ENCODE assay signal across 26 mouse cellular contexts in genomic region chr16:22641588-22641987, GRCm38 (mm10). TPM values are rescaled to one million over a fixed set of nuclear protein-coding genes. Genes with fewer than 3 reads are reported as not detected.
A peak's percentile ranks its signal among the peaks of the same experiment; 100 is the strongest.
DNase-seq lines count a peak whose midpoint lies in the region; ATAC-seq and TF ChIP-seq lines count a peak whose summit lies in the region.
"Had no signal": no experiment of that assay in that cellular context is flagged by ENCODE, and none has a peak within 500 bp of the region (broad histone marks: within the 10 kb centered on the region; RNA-seq: fewer than 3 reads in every experiment).

No protein-coding gene starts in this region.

- 12% methylated on average over 9 of the region's 9 CpGs for WGBS in kidney, postnatal 0 days
- WGBS in forebrain, postnatal 0 days: 26% methylated on average over 9 of the region's 9 CpGs

- H3K4me3 ChIP-seq in kidney, postnatal 0 days (replicated peaks; ENCODE audit: low read depth, low read length): no peak overlapping the region
- peak overlapping the region in 1 of 3 experiments; percentile 12 for H3K4me3 ChIP-seq in CH12.LX (replicated peaks in 1 of 3; ENCODE audit: low read depth in 2 of 3, low read length in 2 of 3, poor library complexity in 1 of 3)
- H3K4me3 ChIP-seq in forebrain, postnatal 0 days (ENCODE audit: low read depth, low read length): no peak overlapping the region
- H3K4me3 ChIP-seq: embryonic facial prominence, embryonic 13.5 days; forebrain, embryonic 10.5 days; left cerebral cortex, adult 2 months; limb, embryonic 13.5 days; lung, embryonic 15.5 days; midbrain, embryonic 12.5 days; neural tube, embryonic 15.5 days had no signal

- dilution Hi-C loops in CH12.LX (cut with MboI; ENCODE audit: extremely low pct_ligation_motif_present, extremely low pct_unique_long_range_greater_than_20kb, low sequenced_read_pairs): no loop called here

- no peak for TF ChIP-seq CTCF in kidney, postnatal 0 days (IDR thresholded peaks at IDR 0.05; ENCODE audit: low read depth)
- TF ChIP-seq CTCF in CH12.LX (conservative IDR thresholded peaks at IDR 0.05 in 1 of 2, IDR thresholded peaks at IDR 0.05 in 1 of 2; ENCODE audit: low read depth in 2 of 2, low read length in 2 of 2): no peak; a peak in 1 of 4 replicates
- TF ChIP-seq CTCF in forebrain, postnatal 0 days (IDR thresholded peaks at IDR 0.05; ENCODE audit: low read depth): no peak

- peak; percentile 54 for DNase-seq in kidney, postnatal 0 days (ENCODE audit: low spot score)
- no peak for DNase-seq in kidney, postnatal 10 days
- DNase-seq in CH12.LX (ENCODE audit: extremely low read depth): peak; percentile 79
- DNase-seq in adrenal gland, adult 8-10 months: peak; percentile 20
- DNase-seq in brain, adult 2 months (ENCODE audit: low read depth, low spot score): peak; percentile 60
- no peak for DNase-seq in forebrain, postnatal 0 days
- no peak for DNase-seq in left cerebral cortex, postnatal 36 days (ENCODE audit: low spot score in 2 of 2)
- DNase-seq in c-Kit-positive CD71-positive TER-119-positive erythroid progenitor cells, embryonic 14.5 days (ENCODE audit: low spot score): no peak
- DNase-seq: cerebellum, adult 11 months; cerebellum, postnatal 10 days; gastrocnemius, postnatal 14 days; heart, postnatal 14 days; kidney, adult 18-20 months; kidney, postnatal 14 days; spleen, adult 18-20 months; thymus, postnatal 14 days had no signal

- H3K4me1 ChIP-seq in kidney, postnatal 0 days (replicated peaks; ENCODE audit: insufficient read depth, low read length): no peaks in the 10 kb centered on the region
- peaks cover 10 to 31% of the 10 kb centered on the region in 2 experiments for H3K4me1 ChIP-seq in CH12.LX (ENCODE audit: control insufficient read depth in 1 of 2, insufficient read depth in 2 of 2)
- H3K4me1 ChIP-seq in forebrain, postnatal 0 days (ENCODE audit: insufficient read depth): no peaks in the 10 kb centered on the region
- H3K4me1 ChIP-seq: limb, embryonic 13.5 days; lung, embryonic 15.5 days; midbrain, embryonic 12.5 days; neural tube, embryonic 15.5 days had no signal

- peaks cover 2% of the 10 kb centered on the region; the same call in 1 of the 2 replicates for H3K79me2 ChIP-seq in CH12.LX (replicated peaks; ENCODE audit: control insufficient read depth, extremely low read depth, insufficient read depth, poor library complexity, severe bottlenecking)

- no peaks in the 10 kb centered on the region for H3K9me3 ChIP-seq in kidney, postnatal 0 days (replicated peaks; ENCODE audit: low read length)
- H3K9me3 ChIP-seq in CH12.LX (replicated peaks; ENCODE audit: low read length): no peaks in the 10 kb centered on the region
- no peaks in the 10 kb centered on the region for H3K9me3 ChIP-seq in forebrain, postnatal 0 days (ENCODE audit: low read length)
- H3K9me3 ChIP-seq: embryonic facial prominence, embryonic 13.5 days; forebrain, embryonic 10.5 days; limb, embryonic 13.5 days; lung, embryonic 15.5 days; midbrain, embryonic 12.5 days; neural tube, embryonic 15.5 days had no signal

- peak; percentile 83 for TF ChIP-seq EP300 in CH12.LX (IDR thresholded peaks at IDR 0.05; ENCODE audit: low read length)

- H3K27ac ChIP-seq in kidney, postnatal 0 days: no peak overlapping the region
- H3K27ac ChIP-seq in CH12.LX (ENCODE audit: insufficient read depth, low read depth): peak overlapping the region; percentile 84
- H3K27ac ChIP-seq in forebrain, postnatal 0 days (ENCODE audit: low read depth, low read length): no peak overlapping the region
- H3K27ac ChIP-seq: embryonic facial prominence, embryonic 13.5 days; forebrain, embryonic 10.5 days; left cerebral cortex, adult 2 months; limb, embryonic 13.5 days; lung, embryonic 15.5 days; midbrain, embryonic 12.5 days; neural tube, embryonic 15.5 days had no signal

- no peak for ATAC-seq in kidney, postnatal 0 days (replicated peaks; ENCODE audit: low FRiP score, low read depth)
- ATAC-seq in forebrain, postnatal 0 days: no peak
- ATAC-seq: CD4-positive, CD25-positive, alpha-beta regulatory T cell, adult 4 months; hindbrain, embryonic 16.5 days had no signal

- H3K27me3 ChIP-seq in kidney, postnatal 0 days (ENCODE audit: insufficient read depth, low read length): no peaks in the 10 kb centered on the region
- no peaks in the 10 kb centered on the region for H3K27me3 ChIP-seq in CH12.LX (replicated peaks)
- no peaks in the 10 kb centered on the region for H3K27me3 ChIP-seq in forebrain, postnatal 0 days (ENCODE audit: insufficient read depth, low read length)
- H3K27me3 ChIP-seq: embryonic facial prominence, embryonic 13.5 days; limb, embryonic 13.5 days; midbrain, embryonic 12.5 days; neural tube, embryonic 15.5 days had no signal

- TF ChIP-seq RAD21 in CH12.LX (IDR thresholded peaks at IDR 0.05; ENCODE audit: low read depth, low read length): peak; percentile 10

- intact Hi-C loops in left cerebral cortex, postnatal 36 days (cut with DNase I): no loop called here

- peak; percentile 51; the same call in 1 of the 2 replicates for TF ChIP-seq POLR2A in CH12.LX (IDR thresholded peaks at IDR 0.05; ENCODE audit: low read depth, low read length)

- H3K9ac ChIP-seq in kidney, postnatal 0 days (ENCODE audit: low read depth, low read length): no peak overlapping the region
- peak overlapping the region; percentile 70 for H3K9ac ChIP-seq in CH12.LX (ENCODE audit: insufficient read depth, low read depth)
- no peak overlapping the region for H3K9ac ChIP-seq in forebrain, postnatal 0 days
- H3K9ac ChIP-seq: embryonic facial prominence, embryonic 13.5 days; limb, embryonic 13.5 days; lung, embryonic 15.5 days; midbrain, embryonic 12.5 days; neural tube, embryonic 15.5 days had no signal

- H3K4me2 ChIP-seq in kidney, postnatal 0 days (ENCODE audit: low read length): no peak overlapping the region
- peak overlapping the region; percentile 85 for H3K4me2 ChIP-seq in CH12.LX (ENCODE audit: insufficient read depth, low read depth, poor library complexity, severe bottlenecking)
- H3K4me2 ChIP-seq in forebrain, postnatal 0 days (ENCODE audit: low read depth): no peak overlapping the region
- H3K4me2 ChIP-seq: embryonic facial prominence, embryonic 13.5 days; limb, embryonic 13.5 days; liver, embryonic 11.5 days; lung, embryonic 15.5 days; midbrain, embryonic 12.5 days; neural tube, embryonic 15.5 days had no signal

- in situ Hi-C loops in CH12.LX (cut with MboI; ENCODE audit: low pct_ligation_motif_present, low pct_unique_long_range_greater_than_20kb, low sequenced_read_pairs): no loop called here

- no peaks in the 10 kb centered on the region for H3K36me3 ChIP-seq in kidney, postnatal 0 days (ENCODE audit: insufficient read depth, low read length)
- peaks cover 0 to 5% of the 10 kb centered on the region in 2 experiments for H3K36me3 ChIP-seq in CH12.LX (replicated peaks in 1 of 2; ENCODE audit: control insufficient read depth in 1 of 2, insufficient read depth in 1 of 2, low read length in 1 of 2)
- no peaks in the 10 kb centered on the region for H3K36me3 ChIP-seq in forebrain, postnatal 0 days (ENCODE audit: insufficient read depth)
- H3K36me3 ChIP-seq: embryonic facial prominence, embryonic 13.5 days; forebrain, embryonic 10.5 days; limb, embryonic 13.5 days; lung, embryonic 15.5 days; midbrain, embryonic 12.5 days; neural tube, embryonic 15.5 days had no signal

TF ChIP-seq in CH12.LX, 34 proteins besides CTCF, POLR2A, EP300 and RAD21 (continues in another document):
- TF ChIP-seq NELFE (IDR thresholded peaks at IDR 0.05; ENCODE audit: low read depth, low read length) (peak; percentile 30; the same call in 1 of the 2 replicates), E2F4 (IDR thresholded peaks at IDR 0.05; ENCODE audit: insufficient replicate concordance, low read depth, low read length) (no peak), CHD1 (IDR thresholded peaks at IDR 0.05; ENCODE audit: low read depth, low read length) (0 out of 2 replicates have a peak, but pooled peaks have one; percentile 15), USF2 (conservative IDR thresholded peaks at IDR 0.05; ENCODE audit: low read depth, low read length) (no peak), USF1 (IDR thresholded peaks at IDR 0.05; ENCODE audit: low read depth, low read length) (peak; percentile 24; the same call in 1 of the 2 replicates), MEF2A (IDR thresholded peaks at IDR 0.05; ENCODE audit: borderline replicate concordance, low read depth, low read length) (peak; percentile 98), SIN3A (IDR thresholded peaks at IDR 0.05; ENCODE audit: low read length) (peak; percentile 27), SMC3 (IDR thresholded peaks at IDR 0.05; ENCODE audit: low read depth, low read length) (peak; percentile 31; the same call in 1 of the 2 replicates), MYC (IDR thresholded peaks at IDR 0.05; ENCODE audit: low read depth, low read length) (peak; percentile 66), MXI1 (IDR thresholded peaks at IDR 0.05; ENCODE audit: low read depth, low read length) (peak; percentile 48; the same call in 1 of the 2 replicates), UBTF (IDR thresholded peaks at IDR 0.05; ENCODE audit: low read depth, low read length) (no peak), MAZ (IDR thresholded peaks at IDR 0.05; ENCODE audit: low read depth, low read length) (peak; percentile 93), BHLHE40 (IDR thresholded peaks at IDR 0.05; ENCODE audit: low read depth, low read length) (peak; percentile 95), IRF4 (IDR thresholded peaks at IDR 0.05; ENCODE audit: low read depth, low read length) (peak; percentile 89), JUND (conservative IDR thresholded peaks at IDR 0.05; ENCODE audit: low read depth, low read length) (peak; percentile 77), TCF12 (IDR thresholded peaks at IDR 0.05; ENCODE audit: low read depth, low read length) (peak; percentile 87), MAX (IDR thresholded peaks at IDR 0.05; ENCODE audit: low read length) (peak; percentile 71), MAFK (IDR thresholded peaks at IDR 0.05; ENCODE audit: insufficient replicate concordance, low read length) (0 out of 2 replicates have a peak, but pooled peaks have one; percentile 22), CHD2 (IDR thresholded peaks at IDR 0.05; ENCODE audit: low read length) (no peak; the same call in none of the 2 replicates), PAX5 (IDR thresholded peaks at IDR 0.05; ENCODE audit: low read length) (no peak), ETS1 (conservative IDR thresholded peaks at IDR 0.05; ENCODE audit: low read depth, low read length) (peak; percentile 91), ZMIZ1 (IDR thresholded peaks at IDR 0.05; ENCODE audit: low read depth, low read length) (0 out of 2 replicates have a peak, but pooled peaks have one; percentile 20)

RNA-seq across cellular contexts. Expression of gene Dgkg, which starts 15.4 kb away (rescaled TPM):
- 0.51 and 0.67 TPM in 2 replicates for polyA plus RNA-seq in kidney, postnatal 0 days (2015; fragmentation: Nextera tagmentation; extraction: Ambion mirVana)
- total RNA-seq in CH12.LX (2012; rRNA removed): 7.2 and 9.2 TPM in 2 replicates
- total RNA-seq in CH12.LX (2014; rRNA removed): 2.3 and 3.0 TPM in 2 replicates
- 2.0 TPM in 2 replicates for polyA plus RNA-seq in CH12.LX (2012; ENCODE audit: insufficient read length, low read depth)
- total RNA-seq in adrenal gland, adult 8-10 months (2022): 1 to 10 TPM; 3.3 to 6.6 (median 5.2) TPM
- 11.8 and 15.8 TPM in 2 replicates for total RNA-seq in forebrain, postnatal 0 days (2014; rRNA removed)
- 7.9 and 12.0 TPM in 2 replicates for polyA plus RNA-seq in forebrain, postnatal 0 days (2015; fragmentation: Nextera tagmentation; extraction: Ambion mirVana)
- 10 to 100 TPM; 46.3 to 64.0 TPM for total RNA-seq in left cerebral cortex, postnatal 36 days (2021)

Comparison
In these comparisons a context has a peak if more than half of its experiments do, and no peak if none do; other contexts are left out.
1. DNase-seq: peak in kidney, postnatal 0 days (single experiment), CH12.LX (single experiment), adrenal gland, adult 8-10 months (single experiment) and brain, adult 2 months (single experiment); none in kidney, postnatal 10 days (single experiment), forebrain, postnatal 0 days (single experiment), left cerebral cortex, postnatal 36 days (0 of 2) and c-Kit-positive CD71-positive TER-119-positive erythroid progenitor cells, embryonic 14.5 days (single experiment).